Mouse (Mus musculus) layer of hippocampus, postnatal 36 days (tissue): Measurements from ENCODE around the gene Ptprb. TPM values are rescaled to one million over a fixed set of nuclear protein-coding genes. Genes with fewer than 3 reads are reported as not detected.
A peak's percentile ranks its signal among the peaks of the same experiment; 100 is the strongest.

Experiments
- DNase-seq, 2 experiments: peaks; one replicate each; pipeline ENCODE4 v3.0.0; 2022
- total RNA-seq, 2 experiments: library from RNA; stranded (reverse); gene quantifications; 2 replicates each; pipeline ENCODE4 v1.2.3; 2021

Gene Ptprb
- total RNA-seq, 2 experiments from 2014 or later: 15.0 to 15.2 TPM

DNA sequence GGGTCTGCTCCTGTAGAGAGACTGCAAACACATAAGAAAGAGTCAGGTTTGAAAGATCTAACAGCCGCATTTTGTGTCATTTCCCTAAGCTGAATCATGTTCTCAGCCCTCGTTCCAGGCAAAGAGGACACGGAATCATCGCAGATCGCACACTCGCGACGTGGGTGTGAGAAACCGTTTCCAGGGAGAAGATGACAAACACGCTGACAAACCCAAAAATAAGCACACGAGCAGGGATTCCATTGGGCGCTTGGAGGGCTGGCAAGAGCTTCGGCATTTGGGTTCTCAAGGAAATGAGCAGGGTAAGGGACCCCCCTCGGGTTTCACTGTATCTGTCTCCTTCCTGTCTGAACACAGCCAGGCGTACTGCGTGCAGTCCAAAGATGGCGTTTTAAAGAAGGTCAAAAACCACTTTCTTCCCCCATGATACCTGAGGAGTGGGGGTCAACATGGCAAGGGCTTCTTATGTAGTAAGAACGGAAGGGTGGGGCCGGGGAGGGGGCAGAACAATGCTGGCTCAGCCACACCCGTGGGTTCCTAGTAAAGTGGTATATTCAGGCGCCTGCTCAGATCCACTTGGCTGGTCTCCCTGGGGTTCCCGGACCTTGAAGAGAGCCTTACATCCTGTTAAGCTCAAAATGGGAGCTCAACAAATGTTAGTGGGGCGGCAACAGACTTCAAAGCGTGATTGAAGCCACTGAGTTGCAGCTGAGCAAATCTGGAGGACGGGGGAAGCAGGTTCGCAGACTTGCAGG lies 152.9 kb downstream of the Ptprb start:
- peak; percentile 68 to 72 for DNase-seq

DNA sequence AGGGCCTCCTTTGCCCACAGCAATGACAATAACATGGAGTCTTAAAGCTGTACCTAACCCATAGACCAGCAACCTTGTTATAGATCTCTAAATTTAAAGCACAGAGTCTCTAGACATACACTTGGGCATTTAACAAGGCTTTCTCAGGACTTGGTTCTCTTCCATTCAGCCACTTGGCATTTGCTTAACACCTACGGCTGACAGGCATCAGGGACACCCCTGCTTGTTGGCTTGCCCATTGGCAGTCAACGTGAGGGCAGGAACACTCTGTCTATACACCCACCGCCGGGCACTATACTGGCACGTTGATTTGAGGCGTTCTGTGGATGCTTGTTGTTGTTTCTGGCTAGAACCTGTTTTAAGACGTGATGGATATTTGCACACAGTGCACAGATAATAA lies 157.1 kb downstream of the Ptprb start:
- DNase-seq: no peak

DNA sequence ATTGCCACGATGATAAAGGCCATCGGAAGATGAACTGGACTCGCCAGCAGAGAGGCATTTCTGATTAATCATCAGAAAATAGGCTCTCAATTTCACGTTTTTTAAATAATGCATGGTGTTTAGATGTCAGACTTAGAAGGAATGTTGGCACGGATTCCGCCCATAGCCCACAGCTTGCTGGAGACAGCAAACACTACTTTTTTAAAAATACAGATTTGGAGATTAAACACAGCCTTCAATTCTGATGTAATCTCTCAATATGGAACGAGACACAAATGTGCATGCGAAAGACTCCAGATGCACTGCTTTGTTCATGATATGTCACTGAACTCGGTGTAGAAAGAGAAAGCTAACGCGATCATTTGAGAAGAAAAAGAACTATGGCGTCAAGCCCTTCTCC lies 160.1 kb downstream of the Ptprb start:
- DNase-seq: peak in 1 of 2 experiments; percentile 22

Other genes starting within 250 kb of the Ptprb start
- gene 4933416C03Rik, start 161.6 kb upstream of the Ptprb start, total RNA-seq: not detected
- 10 to 100 TPM; 71.8 to 74.6 TPM for gene Kcnmb4, start 198.4 kb downstream of the Ptprb start, total RNA-seq